Mouse (Mus musculus) forebrain, embryonic 13.5 days (tissue): ENCODE measurements around the gene Agmo. TPM values are rescaled to one million over a fixed set of nuclear protein-coding genes. Genes with fewer than 3 reads are reported as not detected.

Source experiments
- ATAC-seq: fragments of 200-750 bp; cut with Nextera tagmentation; 2 replicates; pipeline ENCODE4 v1.8.0; 2017
- H3K27ac ChIP-seq: fragments of 300-500 bp; sonication (generic); 2 replicates; pipeline ENCODE4 v1.5.1; 2015; ENCODE audit warnings: inconsistent platforms, mild to moderate bottlenecking, moderate library complexity
- H3K27me3 ChIP-seq: fragments of 300-500 bp; sonication (generic); 2 replicates; pipeline ENCODE4 v1.6.1; 2015; ENCODE audit warnings: mild to moderate bottlenecking, inconsistent platforms
- H3K36me3 ChIP-seq: fragments of 300-500 bp; sonication (generic); 2 replicates; pipeline ENCODE4 v1.6.1; 2015; ENCODE audit warnings: mild to moderate bottlenecking, inconsistent platforms; ENCODE audit not compliant: poor library complexity, severe bottlenecking
- H3K4me1 ChIP-seq: fragments of 300-500 bp; sonication (generic); 2 replicates; pipeline ENCODE4 v1.6.1; 2015; ENCODE audit warnings: inconsistent platforms
- H3K4me2 ChIP-seq: fragments of 300-500 bp; sonication (generic); 2 replicates; pipeline ENCODE4 v1.6.1; 2015; ENCODE audit warnings: inconsistent platforms, mild to moderate bottlenecking, moderate library complexity
- H3K4me3 ChIP-seq: fragments of 300-500 bp; sonication (generic); 2 replicates; pipeline ENCODE4 v1.5.1; 2015; ENCODE audit warnings: mild to moderate bottlenecking, inconsistent platforms
- H3K9ac ChIP-seq: fragments of 300-500 bp; sonication (generic); 2 replicates; pipeline ENCODE4 v1.6.1; 2015; ENCODE audit warnings: mild to moderate bottlenecking, inconsistent platforms
- H3K9me3 ChIP-seq: fragments of 300-500 bp; sonication (generic); replicated peaks from 2 replicates; pipeline ENCODE4 v1.6.1; 2016; ENCODE audit warnings: inconsistent platforms
- WGBS: fragments of 180-500 bp; shearing (Covaris S2); methylation state at CpG from one replicate; pipeline ENCODE4 v1.1.7; 2015; 5-methylcytosine and 5-hydroxymethylcytosine counted together
- polyA plus RNA-seq: library from polyadenylated mRNA; unstranded; fragments of >200 nt; fragmentation: Nextera tagmentation; extraction: Ambion mirVana; gene quantifications from 2 replicates; pipeline ENCODE4 v1.2.1, GENCODE M21; 2015

Gene Agmo
- polyA plus RNA-seq, 1 experiment from 2014 or later: 0.48 TPM

GRCm38 (mm10) chr12:37445255-37445654 is 203.8 kb downstream of the Agmo start:
- Histone ChIP-seq H3K27ac (no peak overlapping the region), H3K9me3 (no peaks in the 10 kb centered on the region), H3K4me3 (no peak overlapping the region), H3K36me3 (no peaks in the 10 kb centered on the region), H3K4me1 (peaks cover 10% of the 10 kb centered on the region; the same call in 1 of the 2 replicates), H3K9ac (no peak overlapping the region), H3K27me3 (no peaks in the 10 kb centered on the region), H3K4me2 (no peak overlapping the region)
- ATAC-seq: peak; percentile 53; the same call in 1 of the 2 replicates
- WGBS: 33% methylated on average over 9 of the region's 9 CpGs

GRCm38 (mm10) chr12:37449597-37449996 is 208.2 kb downstream of the Agmo start:
- H3K9ac ChIP-seq: no peak overlapping the region
- H3K4me3 ChIP-seq: no peak overlapping the region
- no peak overlapping the region for H3K4me2 ChIP-seq
- peak; percentile 39; the same call in 1 of the 2 replicates for ATAC-seq
- H3K4me1 ChIP-seq: peaks cover 10% of the 10 kb centered on the region; the same call in 1 of the 2 replicates
- H3K27ac ChIP-seq: no peak overlapping the region
- H3K9me3 ChIP-seq: no peaks in the 10 kb centered on the region
- no peaks in the 10 kb centered on the region for H3K27me3 ChIP-seq
- no peaks in the 10 kb centered on the region for H3K36me3 ChIP-seq
- WGBS: 26% methylated on average over 2 of the region's 2 CpGs

GRCm38 (mm10) chr12:37450366-37451156 is 209.1 kb downstream of the Agmo start:
- WGBS: 16% methylated on average over 6 of the region's 6 CpGs
- Histone ChIP-seq H3K4me2 (no peak overlapping the region), H3K4me1 (peaks cover 6% of the 10 kb centered on the region; the same call in 1 of the 2 replicates), H3K9ac (no peak overlapping the region), H3K27me3 (no peaks in the 10 kb centered on the region), H3K4me3 (no peak overlapping the region), H3K27ac (no peak overlapping the region), H3K9me3 (no peaks in the 10 kb centered on the region), H3K36me3 (no peaks in the 10 kb centered on the region)
- peak; percentile 88 for ATAC-seq

- WGBS: 84% methylated on average over 5 of the region's 5 CpGs
- no peak for ATAC-seq
- no peaks in the 10 kb centered on the region for H3K9me3 ChIP-seq
Observed at GRCm38 (mm10) chr12:37471631-37472030, 230.2 kb downstream of the Agmo start.

GRCm38 (mm10) chr12:37476849-37477248 is 235.4 kb downstream of the Agmo start:
- Histone ChIP-seq H3K4me2 (no peak overlapping the region), H3K9me3 (no peaks in the 10 kb centered on the region), H3K9ac (no peak overlapping the region), H3K27ac (no peak overlapping the region), H3K27me3 (no peaks in the 10 kb centered on the region), H3K4me3 (no peak overlapping the region), H3K36me3 (no peaks in the 10 kb centered on the region), H3K4me1 (no peaks in the 10 kb centered on the region)
- 97% methylated on average over 2 of the region's 2 CpGs for WGBS
- no peak for ATAC-seq

More at GRCm38 (mm10) chr12:37471631-37472030, 230.2 kb downstream of the Agmo start:
- Histone ChIP-seq H3K4me2 (no peak overlapping the region), H3K9ac (no peak overlapping the region), H3K27ac (no peak overlapping the region), H3K27me3 (no peaks in the 10 kb centered on the region), H3K4me3 (no peak overlapping the region), H3K36me3 (no peaks in the 10 kb centered on the region), H3K4me1 (no peaks in the 10 kb centered on the region)

GRCm38 (mm10) chr12:37487991-37488390 is 246.6 kb downstream of the Agmo start:
- ATAC-seq: no peak
- no peaks in the 10 kb centered on the region for H3K9me3 ChIP-seq
- H3K4me1 ChIP-seq: no peaks in the 10 kb centered on the region
- H3K27me3 ChIP-seq: no peaks in the 10 kb centered on the region
- no peak overlapping the region for H3K4me3 ChIP-seq
- H3K9ac ChIP-seq: no peak overlapping the region
- H3K36me3 ChIP-seq: no peaks in the 10 kb centered on the region
- no peak overlapping the region for H3K27ac ChIP-seq
- WGBS: 89% methylated on average over 3 of the region's 3 CpGs
- no peak overlapping the region for H3K4me2 ChIP-seq

GRCm38 (mm10) chr12:37498871-37499270 is 257.4 kb downstream of the Agmo start:
- Histone ChIP-seq H3K36me3 (no peaks in the 10 kb centered on the region), H3K27me3 (no peaks in the 10 kb centered on the region), H3K4me1 (no peaks in the 10 kb centered on the region), H3K27ac (no peak overlapping the region), H3K4me3 (no peak overlapping the region), H3K9ac (no peak overlapping the region), H3K9me3 (no peaks in the 10 kb centered on the region), H3K4me2 (no peak overlapping the region)
- WGBS: 83% methylated on average over 3 of the region's 3 CpGs
- no peak for ATAC-seq

- H3K9ac ChIP-seq: no peak overlapping the region
- H3K4me1 ChIP-seq: no peaks in the 10 kb centered on the region
- no peaks in the 10 kb centered on the region for H3K36me3 ChIP-seq
- H3K27me3 ChIP-seq: no peaks in the 10 kb centered on the region
- H3K9me3 ChIP-seq: no peaks in the 10 kb centered on the region
- no peak overlapping the region for H3K4me2 ChIP-seq
- WGBS: 56% methylated on average over 1 of the region's 1 CpGs
- no peak overlapping the region for H3K27ac ChIP-seq
- no peak overlapping the region for H3K4me3 ChIP-seq
- ATAC-seq: peak; percentile 43; the same call in 1 of the 2 replicates
Observed at GRCm38 (mm10) chr12:37507406-37507805, 266.0 kb downstream of the Agmo start.

GRCm38 (mm10) chr12:37507826-37508225 is 266.4 kb downstream of the Agmo start:
- ATAC-seq: peak; percentile 76; the same call in 1 of the 2 replicates
- H3K4me2 ChIP-seq: no peak overlapping the region

GRCm38 (mm10) chr12:37521772-37522171 is 280.3 kb downstream of the Agmo start:
- Histone ChIP-seq H3K9me3 (peaks cover 9% of the 10 kb centered on the region; the same call in 1 of the 2 replicates), H3K27me3 (no peaks in the 10 kb centered on the region), H3K9ac (no peak overlapping the region), H3K4me1 (no peaks in the 10 kb centered on the region), H3K4me3 (no peak overlapping the region), H3K27ac (no peak overlapping the region), H3K36me3 (no peaks in the 10 kb centered on the region), H3K4me2 (no peak overlapping the region)
- WGBS: 69% methylated on average over 1 of the region's 1 CpGs
- ATAC-seq: no peak

More at GRCm38 (mm10) chr12:37507826-37508225, 266.4 kb downstream of the Agmo start:
- H3K36me3 ChIP-seq: no peaks in the 10 kb centered on the region
- no peaks in the 10 kb centered on the region for H3K27me3 ChIP-seq
- H3K27ac ChIP-seq: no peak overlapping the region
- H3K4me3 ChIP-seq: no peak overlapping the region
- H3K9ac ChIP-seq: no peak overlapping the region
- H3K4me1 ChIP-seq: no peaks in the 10 kb centered on the region
- 36% methylated on average over 2 of the region's 2 CpGs for WGBS
- no peaks in the 10 kb centered on the region for H3K9me3 ChIP-seq

GRCm38 (mm10) chr12:37524662-37525061 is 283.2 kb downstream of the Agmo start:
- Histone ChIP-seq H3K4me2 (no peak overlapping the region), H3K9ac (no peak overlapping the region), H3K4me3 (no peak overlapping the region), H3K9me3 (peaks cover 9% of the 10 kb centered on the region; the same call in 1 of the 2 replicates), H3K4me1 (no peaks in the 10 kb centered on the region), H3K36me3 (no peaks in the 10 kb centered on the region), H3K27ac (no peak overlapping the region), H3K27me3 (no peaks in the 10 kb centered on the region)
- 80% methylated on average over 3 of the region's 3 CpGs for WGBS
- no peak for ATAC-seq

- no peak overlapping the region for H3K4me2 ChIP-seq
Observed at GRCm38 (mm10) chr12:37540994-37541393, 299.6 kb downstream of the Agmo start.

More at GRCm38 (mm10) chr12:37540994-37541393, 299.6 kb downstream of the Agmo start:
- H3K9ac ChIP-seq: no peak overlapping the region
- no peaks in the 10 kb centered on the region for H3K4me1 ChIP-seq
- no peak overlapping the region for H3K4me3 ChIP-seq
- H3K9me3 ChIP-seq: no peaks in the 10 kb centered on the region
- H3K27ac ChIP-seq: no peak overlapping the region
- H3K36me3 ChIP-seq: no peaks in the 10 kb centered on the region
- no peak for ATAC-seq
- H3K27me3 ChIP-seq: no peaks in the 10 kb centered on the region
- 75% methylated on average over 1 of the region's 1 CpGs for WGBS
